Comparison of ENCODE assay signal across 39 mouse cellular contexts in genomic region chr8:104999183-104999582, GRCm38 (mm10). TPM values are rescaled to one million over a fixed set of nuclear protein-coding genes. Genes with fewer than 3 reads are reported as not detected.
"Had no signal": no experiment of that assay in that cellular context is flagged by ENCODE, and none has a peak within 500 bp of the region (broad histone marks: within the 10 kb centered on the region; RNA-seq: fewer than 3 reads in every experiment).

No protein-coding gene starts in this region.

- H3K27ac ChIP-seq: forebrain, embryonic 15.5 days; heart, embryonic 10.5 days; hindbrain, embryonic 10.5 days; hindbrain, embryonic 12.5 days; hindbrain, embryonic 14.5 days; kidney, postnatal 0 days; limb, embryonic 10.5 days; limb, embryonic 12.5 days; liver, embryonic 13.5 days; liver, embryonic 15.5 days had no signal

- H3K4me1 ChIP-seq: forebrain, embryonic 15.5 days; heart, embryonic 10.5 days; heart, embryonic 12.5 days; hindbrain, embryonic 10.5 days; hindbrain, embryonic 12.5 days; limb, embryonic 10.5 days; limb, embryonic 12.5 days; liver, embryonic 13.5 days had no signal

- ATAC-seq: forebrain, embryonic 15.5 days; forebrain, postnatal 0 days; hindbrain, embryonic 16.5 days; inflammation-experienced regulatory T-cells, adult 6 months had no signal

- H3K27me3 ChIP-seq: forebrain, embryonic 15.5 days; heart, embryonic 12.5 days; hindbrain, embryonic 12.5 days; limb, embryonic 12.5 days; liver, embryonic 13.5 days; liver, embryonic 15.5 days had no signal

- H3K4me3 ChIP-seq: forebrain, embryonic 15.5 days; heart, embryonic 10.5 days; heart, embryonic 12.5 days; hindbrain, embryonic 10.5 days; hindbrain, embryonic 12.5 days; limb, embryonic 10.5 days; limb, embryonic 12.5 days; liver, embryonic 13.5 days; liver, embryonic 15.5 days had no signal

- H3K9me3 ChIP-seq: forebrain, embryonic 15.5 days; hindbrain, embryonic 10.5 days; hindbrain, embryonic 12.5 days; limb, embryonic 10.5 days; limb, embryonic 12.5 days; liver, embryonic 13.5 days; liver, embryonic 15.5 days had no signal

- H3K4me2 ChIP-seq: forebrain, embryonic 15.5 days; heart, embryonic 12.5 days; hindbrain, embryonic 12.5 days; hindbrain, embryonic 14.5 days; limb, embryonic 12.5 days; liver, embryonic 13.5 days; liver, embryonic 15.5 days had no signal

- DNase-seq: forebrain, postnatal 0 days; gastrocnemius, postnatal 14 days; gastrocnemius, postnatal 36 days; heart, postnatal 10 days; heart, postnatal 4 days; kidney, adult 11 months; kidney, adult 8-10 months; kidney, postnatal 14 days; layer of hippocampus, adult 9-11 months; layer of hippocampus, postnatal 36 days; liver; liver, embryonic 13.5 days had no signal

- H3K36me3 ChIP-seq: forebrain, embryonic 15.5 days; heart, embryonic 10.5 days; heart, embryonic 12.5 days; hindbrain, embryonic 10.5 days; hindbrain, embryonic 12.5 days; limb, embryonic 10.5 days; limb, embryonic 12.5 days; liver, embryonic 13.5 days; liver, embryonic 15.5 days had no signal

- H3K9ac ChIP-seq: forebrain, embryonic 15.5 days; forebrain, postnatal 0 days; heart, embryonic 12.5 days; hindbrain, embryonic 12.5 days; hindbrain, embryonic 14.5 days; limb, embryonic 12.5 days; liver, embryonic 13.5 days; liver, embryonic 15.5 days had no signal

RNA-seq across cellular contexts. Expression of gene Ces2h, which starts 1.5 kb away (rescaled TPM):
- total RNA-seq: forebrain, postnatal 0 days; gastrocnemius, adult 18-20 months; gastrocnemius, adult 8-10 months; gastrocnemius, postnatal 14 days; gastrocnemius, postnatal 36 days; granulocyte monocyte progenitor cell, adult 5-6 weeks; heart, adult 8-10 months; heart, postnatal 10 days; heart, postnatal 25 days; heart, postnatal 4 days; layer of hippocampus, adult 18-20 months; layer of hippocampus, adult 8-10 months; layer of hippocampus, postnatal 14 days; layer of hippocampus, postnatal 36 days; left cerebral cortex, adult 18-20 months; left cerebral cortex, postnatal 14 days; left cerebral cortex, postnatal 36 days had no signal
- polyA plus RNA-seq: forebrain, embryonic 15.5 days; forebrain, postnatal 0 days; heart, embryonic 10.5 days; heart, embryonic 12.5 days; heart, embryonic 14.5 days; heart, embryonic 16.5 days; hindbrain, embryonic 10.5 days; hindbrain, embryonic 12.5 days; hindbrain, embryonic 14.5 days; hindbrain, embryonic 16.5 days; inflammation-experienced regulatory T-cells, adult 6 months; kidney, postnatal 0 days; limb, embryonic 10.5 days; limb, embryonic 12.5 days; limb, embryonic 14.5 days; liver, embryonic 13.5 days; liver, embryonic 15.5 days had no signal

RNA-seq across cellular contexts. Expression of gene Ces2g, which starts 37.7 kb away (rescaled TPM):
- total RNA-seq: layer of hippocampus, postnatal 36 days had no signal
- polyA plus RNA-seq: forebrain, embryonic 15.5 days; hindbrain, embryonic 10.5 days; hindbrain, embryonic 12.5 days; hindbrain, embryonic 14.5 days; limb, embryonic 10.5 days; limb, embryonic 12.5 days had no signal

RNA-seq across cellular contexts. Expression of gene Ces3a, which starts 49.2 kb away (rescaled TPM):
- total RNA-seq: forebrain, postnatal 0 days; gastrocnemius, adult 8-10 months; gastrocnemius, postnatal 14 days; granulocyte monocyte progenitor cell, adult 5-6 weeks; heart, postnatal 10 days; heart, postnatal 25 days; heart, postnatal 4 days; layer of hippocampus, adult 18-20 months; layer of hippocampus, adult 8-10 months; layer of hippocampus, postnatal 14 days; layer of hippocampus, postnatal 36 days; left cerebral cortex, adult 18-20 months; left cerebral cortex, postnatal 14 days; left cerebral cortex, postnatal 36 days had no signal
- polyA plus RNA-seq: forebrain, embryonic 15.5 days; forebrain, postnatal 0 days; heart, embryonic 10.5 days; heart, embryonic 12.5 days; heart, embryonic 14.5 days; heart, embryonic 16.5 days; hindbrain, embryonic 10.5 days; hindbrain, embryonic 12.5 days; hindbrain, embryonic 14.5 days; hindbrain, embryonic 16.5 days; inflammation-experienced regulatory T-cells, adult 6 months; kidney, postnatal 0 days; large intestine, adult 2 months; limb, embryonic 10.5 days; limb, embryonic 12.5 days; limb, embryonic 14.5 days had no signal

RNA-seq across cellular contexts. Expression of gene Ces2f, which starts 52.0 kb away (rescaled TPM):
- total RNA-seq: forebrain, postnatal 0 days; gastrocnemius, adult 18-20 months; gastrocnemius, adult 8-10 months; gastrocnemius, postnatal 14 days; granulocyte monocyte progenitor cell, adult 5-6 weeks; heart, adult 8-10 months; heart, postnatal 10 days; heart, postnatal 25 days; layer of hippocampus, adult 18-20 months; layer of hippocampus, adult 8-10 months; layer of hippocampus, postnatal 14 days; layer of hippocampus, postnatal 36 days; left cerebral cortex, adult 18-20 months; left cerebral cortex, postnatal 14 days; left cerebral cortex, postnatal 36 days had no signal
- polyA plus RNA-seq: forebrain, embryonic 15.5 days; forebrain, postnatal 0 days; heart, embryonic 10.5 days; heart, embryonic 12.5 days; heart, embryonic 14.5 days; hindbrain, embryonic 10.5 days; hindbrain, embryonic 12.5 days; hindbrain, embryonic 14.5 days; hindbrain, embryonic 16.5 days; inflammation-experienced regulatory T-cells, adult 6 months; kidney, postnatal 0 days; limb, embryonic 12.5 days; liver, embryonic 13.5 days; liver, embryonic 15.5 days had no signal
